Mouse (Mus musculus) G1E (cell line): ENCODE data around the gene Sema6c. TPM values are rescaled to one million over a fixed set of nuclear protein-coding genes. Genes with fewer than 3 reads are reported as not detected.

Experiments used
- ATAC-seq: 2 replicates; pipeline ENCODE4 v1.8.0; 2016; ENCODE audit warnings: mild to moderate bottlenecking; ENCODE audit not compliant: insufficient number of reproducible peaks, poor library complexity, low FRiP score, severe bottlenecking; ENCODE audit errors: extremely low read depth
- DNase-seq: peaks from one replicate; pipeline ENCODE4 v3.0.0; 2012; ENCODE audit warnings: low spot score
- H3K27me3 ChIP-seq: 2 replicates; pipeline ENCODE4 v1.6.1; 2012; ENCODE audit warnings: mild to moderate bottlenecking, low read length, inconsistent platforms; ENCODE audit not compliant: insufficient read depth
- H3K36me3 ChIP-seq: replicated peaks from 2 replicates; pipeline ENCODE3; 2012; ENCODE audit warnings: mild to moderate bottlenecking, inconsistent platforms
- H3K4me1 ChIP-seq: 2 replicates; pipeline ENCODE4 v1.6.1; 2012; ENCODE audit warnings: low read depth, low read length, inconsistent platforms, mixed read lengths; ENCODE audit not compliant: insufficient read depth
- H3K4me3 ChIP-seq: 2 replicates; pipeline ENCODE4 v1.5.1; 2012; ENCODE audit warnings: low read depth, mild to moderate bottlenecking, inconsistent platforms, low read length, moderate library complexity, mixed read lengths
- H3K9me3 ChIP-seq: replicated peaks from 2 replicates; pipeline ENCODE4 v1.6.1; 2012; ENCODE audit warnings: inconsistent platforms
- CTCF ChIP-seq: IDR thresholded peaks from 2 replicates; pipeline ENCODE4 v1.5.1; 2012; ENCODE audit warnings: low read depth, low read length, inconsistent platforms, mixed read lengths
- GATA1 ChIP-seq: IDR thresholded peaks from 2 replicates; pipeline ENCODE4 v1.6.1; 2012; ENCODE audit warnings: borderline replicate concordance, low read length, inconsistent platforms, mixed read lengths
- GATA2 ChIP-seq: IDR thresholded peaks from 2 replicates; pipeline ENCODE4 v1.6.1; 2012; ENCODE audit warnings: low read depth, low read length, inconsistent platforms, borderline replicate concordance
- POLR2AphosphoS5 ChIP-seq: IDR thresholded peaks from 2 replicates; pipeline ENCODE4 v1.6.1; 2012; ENCODE audit warnings: low read depth, low read length, inconsistent platforms; ENCODE audit not compliant: insufficient replicate concordance
- TAL1 ChIP-seq: conservative IDR thresholded peaks from 2 replicates; pipeline ENCODE4 v1.6.1; 2012; ENCODE audit warnings: low read depth, low read length, inconsistent platforms, mixed read lengths
- polyA plus RNA-seq: library from polyadenylated mRNA; stranded (reverse); fragments of >175 nt; gene quantifications from 2 replicates; pipeline ENCODE4 v1.2.3, GENCODE M21; 2012
- total RNA-seq, 2 experiments: library from RNA; stranded (forward) in 1 of 2; stranded (reverse) in 1 of 2; fragments of 200-1000 nt in 1 of 2; fragments of >200 nt in 1 of 2; fragmentation: Nextera tagmentation in 1 of 2; gene quantifications; 2 replicates each; pipeline ENCODE4 v1.2.3; 2014 to 2017

The Sema6c gene
- total and polyA plus RNA-seq, 3 experiments, result 0.71 to 3.4 (median 1.6) TPM

- DNase-seq (no peak), ATAC-seq (no peak)
- H3K27me3 ChIP-seq, result peaks cover 11% of the 10 kb centered on the region
- H3K9me3 ChIP-seq, result no peaks in the 10 kb centered on the region; the same call in 1 of the 2 replicates
- TF ChIP-seq CTCF (no peak), GATA1 (no peak), TAL1 (no peak), POLR2AphosphoS5 (no peak), GATA2 (no peak)
- H3K4me3 ChIP-seq, result no peak within 1 kb of the TSS
- peaks cover 36% of the 10 kb centered on the region for H3K36me3 ChIP-seq
- H3K4me1 ChIP-seq, result peaks cover 14% of the 10 kb centered on the region
These were observed 18.2 kb upstream of the Sema6c start, which contains the start of gene Tnfaip8l2 for GRCm38 (mm10) chr3:95141952-95142616. TSS of gene Tnfaip8l2 (minus strand) at chr3:95142360.

- DNase-seq, result peak; percentile 72
- no peak overlapping the region for H3K4me3 ChIP-seq
- H3K4me1 ChIP-seq, result peaks cover 14% of the 10 kb centered on the region
- H3K36me3 ChIP-seq, result peaks cover 34% of the 10 kb centered on the region
- peaks cover 12% of the 10 kb centered on the region for H3K27me3 ChIP-seq
- H3K9me3 ChIP-seq, result no peaks in the 10 kb centered on the region; the same call in 1 of the 2 replicates
- TF ChIP-seq TAL1, result no peak
- peak; percentile 100 for TF ChIP-seq CTCF
- peak; percentile 56; the same call in 1 of the 2 replicates for ATAC-seq
These were observed 17.6 kb upstream of the Sema6c start for GRCm38 (mm10) chr3:95142617-95143011.

GRCm38 (mm10) chr3:95147924-95148323, 12.3 kb upstream of the Sema6c start:
- H3K4me1 ChIP-seq, result peaks cover 9% of the 10 kb centered on the region; the same call in 1 of the 2 replicates
- peaks cover 33% of the 10 kb centered on the region for H3K27me3 ChIP-seq
- ATAC-seq (no peak), DNase-seq (no peak)
- TF ChIP-seq POLR2AphosphoS5, result no peak
- no peak for TF ChIP-seq GATA1
- TF ChIP-seq TAL1, result no peak
- no peak for TF ChIP-seq CTCF
- no peak for TF ChIP-seq GATA2
- H3K4me3 ChIP-seq, result no peak overlapping the region
- no peaks in the 10 kb centered on the region for H3K36me3 ChIP-seq
- H3K9me3 ChIP-seq, result no peaks in the 10 kb centered on the region

GRCm38 (mm10) chr3:95153874-95154273, 6.4 kb upstream of the Sema6c start:
- Histone ChIP-seq H3K27me3 (peaks cover 33% of the 10 kb centered on the region), H3K36me3 (no peaks in the 10 kb centered on the region), H3K4me3 (no peak overlapping the region), H3K9me3 (no peaks in the 10 kb centered on the region), H3K4me1 (peaks cover 9% of the 10 kb centered on the region; the same call in 1 of the 2 replicates)
- DNase-seq (no peak), ATAC-seq (no peak)
- no peak for TF ChIP-seq GATA2
- TF ChIP-seq TAL1, result no peak
- TF ChIP-seq CTCF, result peak; percentile 87

- TF ChIP-seq TAL1, result no peak
- no peak for TF ChIP-seq POLR2AphosphoS5
- TF ChIP-seq GATA2, result no peak
- TF ChIP-seq GATA1, result no peak
- TF ChIP-seq CTCF, result no peak
- Histone ChIP-seq H3K4me1 (peaks cover 38% of the 10 kb centered on the region), H3K36me3 (no peaks in the 10 kb centered on the region), H3K27me3 (peaks cover 54% of the 10 kb centered on the region), H3K9me3 (no peaks in the 10 kb centered on the region), H3K4me3 (peak overlapping the region; percentile 74)
- no peak for ATAC-seq
- no peak for DNase-seq
These were observed 708 bp upstream of the Sema6c start for GRCm38 (mm10) chr3:95159511-95159986.

GRCm38 (mm10) chr3:95161041-95161551, 839 bp downstream of the Sema6c start:
- no peak for ATAC-seq
- no peak for DNase-seq
- Histone ChIP-seq H3K9me3 (no peaks in the 10 kb centered on the region), H3K27me3 (peaks cover 55% of the 10 kb centered on the region), H3K36me3 (no peaks in the 10 kb centered on the region), H3K4me1 (peaks cover 45% of the 10 kb centered on the region), H3K4me3 (peak overlapping the region; percentile 74; the same call in 1 of the 2 replicates)
- no peak for TF ChIP-seq GATA1
- no peak for TF ChIP-seq CTCF
- TF ChIP-seq POLR2AphosphoS5, result no peak
- no peak for TF ChIP-seq GATA2
- TF ChIP-seq TAL1, result no peak
